Mouse (Mus musculus) liver, embryonic 14.5 days (tissue): ENCODE data around the gene Pptc7. TPM values are rescaled to one million over a fixed set of nuclear protein-coding genes. Genes with fewer than 3 reads are reported as not detected.

Experiments used
- ATAC-seq: fragments of 200-750 bp; cut with Nextera tagmentation; 2 replicates; pipeline ENCODE4 v1.8.0; 2017; ENCODE audit warnings: moderate number of reproducible peaks, mild to moderate bottlenecking, moderate library complexity; ENCODE audit not compliant: insufficient read depth
- DNase-seq, 3 experiments: peaks; one replicate each; pipeline ENCODE4 v3.0.0-alpha.2; 2012 to 2013; ENCODE audit warnings: low read depth in 3 of 3, low spot score in 3 of 3
- H3K27ac ChIP-seq: fragments of 300-500 bp; sonication (generic); 2 replicates; pipeline ENCODE4 v1.5.1; 2014; ENCODE audit warnings: moderate library complexity, mild to moderate bottlenecking, control low read depth, inconsistent platforms
- H3K27me3 ChIP-seq: fragments of 300-500 bp; sonication (generic); 2 replicates; pipeline ENCODE4 v1.6.1; 2014; ENCODE audit warnings: mild to moderate bottlenecking, low read length, moderate library complexity; ENCODE audit not compliant: control insufficient read depth, insufficient read depth
- H3K36me3 ChIP-seq: fragments of 300-500 bp; sonication (generic); replicated peaks from 2 replicates; pipeline ENCODE4 v1.6.1; 2014; ENCODE audit warnings: low read depth; ENCODE audit not compliant: control insufficient read depth, insufficient read depth
- H3K4me1 ChIP-seq, 2 experiments: fragments of 200-500 bp in 1 of 2; fragments of 300-500 bp in 1 of 2; sonication (generic) in 1 of 2; replicated peaks; 2 replicates each; pipeline ENCODE4 v1.6.1; 2012 to 2014; ENCODE audit warnings: antibody characterized with exemption in 1 of 2, inconsistent platforms in 1 of 2, low read length in 1 of 2; ENCODE audit not compliant: control insufficient read depth in 2 of 2, insufficient read depth in 2 of 2
- H3K4me2 ChIP-seq: fragments of 300-500 bp; sonication (generic); 2 replicates; pipeline ENCODE4 v1.6.1; 2014; ENCODE audit warnings: low read depth, mild to moderate bottlenecking, control low read depth, moderate library complexity
- H3K4me3 ChIP-seq, 2 experiments: fragments of 200-500 bp in 1 of 2; fragments of 300-500 bp in 1 of 2; sonication (generic) in 1 of 2; 2 replicates each; pipeline ENCODE4 v1.5.1; 2012 to 2014; ENCODE audit warnings: low read depth in 2 of 2, low read length in 2 of 2, mild to moderate bottlenecking in 2 of 2, control low read depth in 1 of 2, inconsistent platforms in 1 of 2, moderate library complexity in 1 of 2; ENCODE audit not compliant: insufficient read depth in 1 of 2
- H3K9ac ChIP-seq: fragments of 300-500 bp; sonication (generic); replicated peaks from 2 replicates; pipeline ENCODE4 v1.6.1; 2014; ENCODE audit warnings: mild to moderate bottlenecking, control low read depth, moderate library complexity
- H3K9me3 ChIP-seq: fragments of 300-500 bp; sonication (generic); 2 replicates; pipeline ENCODE4 v1.6.1; 2016; ENCODE audit warnings: low read length, mixed read lengths; ENCODE audit not compliant: control insufficient read depth
- CTCF ChIP-seq: IDR thresholded peaks from 2 replicates; pipeline ENCODE4 v1.5.1; 2016; ENCODE audit warnings: antibody characterized with exemption, low read depth, control low read depth
- EP300 ChIP-seq: IDR thresholded peaks from 2 replicates; pipeline ENCODE4 v1.6.1; 2016; ENCODE audit warnings: antibody characterized with exemption, low read depth
- WGBS: fragments of 180-500 bp; shearing (Covaris S2); extraction: QIAGEN DNeasy Blood & Tissue Kit; methylation state at CpG from one replicate; pipeline ENCODE4 v1.1.7; 2014; ENCODE audit not compliant: insufficient replicate concordance; 5-methylcytosine and 5-hydroxymethylcytosine counted together
- polyA plus RNA-seq, 2 experiments: library from polyadenylated mRNA; depleted of rRNA in 1 of 2; stranded (reverse) in 1 of 2; unstranded in 1 of 2; fragments of >200 nt; fragmentation: Nextera tagmentation in 1 of 2; extraction: Ambion mirVana in 1 of 2; gene quantifications; 2 replicates each; pipeline versions ENCODE4 v1.2.1 to v1.2.3; 2012 to 2014

Gene Pptc7
- polyA plus RNA-seq, 2 experiments: 2.7 to 3.5 TPM

GRCm38 (mm10) chr5:122327283-122327682, 43.1 kb downstream of the Pptc7 start:
- ATAC-seq (no peak), DNase-seq (no peak)
- Histone ChIP-seq H3K4me1 (no peaks in the 10 kb centered on the region), H3K36me3 (peaks cover 3% of the 10 kb centered on the region; the same call in 1 of the 2 replicates), H3K9me3 (no peaks in the 10 kb centered on the region), H3K27ac (no peak overlapping the region), H3K4me3 (no peak overlapping the region), H3K9ac (no peak overlapping the region), H3K4me2 (no peak overlapping the region), H3K27me3 (no peaks in the 10 kb centered on the region)
- TF ChIP-seq CTCF (no peak), EP300 (no peak)
- 74% methylated on average over 3 of the region's 3 CpGs for WGBS

- Histone ChIP-seq H3K4me2 (no peak overlapping the region), H3K27me3 (no peaks in the 10 kb centered on the region), H3K9me3 (no peaks in the 10 kb centered on the region), H3K9ac (no peak overlapping the region), H3K36me3 (no peaks in the 10 kb centered on the region; the same call in 1 of the 2 replicates), H3K27ac (no peak overlapping the region), H3K4me3 (no peak overlapping the region), H3K4me1 (no peaks in the 10 kb centered on the region)
- TF ChIP-seq EP300 (no peak), CTCF (no peak)
- DNase-seq (no peak), ATAC-seq (no peak)
- 66% methylated on average over 4 of the region's 4 CpGs for WGBS
Observed at GRCm38 (mm10) chr5:122330269-122330668, 46.1 kb downstream of the Pptc7 start.

GRCm38 (mm10) chr5:122334682-122335081, 50.5 kb downstream of the Pptc7 start:
- no peak overlapping the region for H3K9ac ChIP-seq
- H3K4me1 ChIP-seq: no peaks in the 10 kb centered on the region
- no peaks in the 10 kb centered on the region for H3K27me3 ChIP-seq
- H3K4me3 ChIP-seq: no peak overlapping the region
- H3K36me3 ChIP-seq: no peaks in the 10 kb centered on the region
- no peak for ATAC-seq
- no peak for DNase-seq
- no peaks in the 10 kb centered on the region for H3K9me3 ChIP-seq
- 53% methylated on average over 3 of the region's 3 CpGs for WGBS
- TF ChIP-seq EP300 (no peak), CTCF (no peak)
- no peak overlapping the region for H3K4me2 ChIP-seq
- no peak overlapping the region for H3K27ac ChIP-seq

GRCm38 (mm10) chr5:122336554-122337294, 52.6 kb downstream of the Pptc7 start:
- H3K4me3 ChIP-seq: no peak overlapping the region
- no peaks in the 10 kb centered on the region for H3K4me1 ChIP-seq
- DNase-seq (no peak), ATAC-seq (no peak)
- H3K9ac ChIP-seq: no peak overlapping the region
- no peaks in the 10 kb centered on the region for H3K36me3 ChIP-seq
- H3K27me3 ChIP-seq: no peaks in the 10 kb centered on the region
- no peak overlapping the region for H3K27ac ChIP-seq
- TF ChIP-seq CTCF: no peak
- no peak for TF ChIP-seq EP300
- H3K4me2 ChIP-seq: no peak overlapping the region
- H3K9me3 ChIP-seq: no peaks in the 10 kb centered on the region
- 69% methylated on average over 7 of the region's 7 CpGs for WGBS

- Histone ChIP-seq H3K9me3 (no peaks in the 10 kb centered on the region), H3K4me2 (no peak overlapping the region), H3K36me3 (no peaks in the 10 kb centered on the region), H3K9ac (no peak overlapping the region), H3K4me1 (no peaks in the 10 kb centered on the region), H3K4me3 (no peak overlapping the region), H3K27me3 (no peaks in the 10 kb centered on the region), H3K27ac (no peak overlapping the region)
- 13% methylated on average over 1 of the region's 1 CpGs for WGBS
- DNase-seq (no peak), ATAC-seq (no peak)
- TF ChIP-seq EP300: no peak
- TF ChIP-seq CTCF: no peak
Observed at GRCm38 (mm10) chr5:122342874-122343273, 58.7 kb downstream of the Pptc7 start.
